Mouse (Mus musculus): ENCODE data around the gene Me1. TPM values are rescaled to one million over a fixed set of nuclear protein-coding genes. Genes with fewer than 3 reads are reported as not detected.
A peak's percentile ranks its signal among the peaks of the same experiment; 100 is the strongest.

Me1 gene
- polyA plus RNA-seq, 1 experiment: 26.8 TPM

- TF ChIP-seq POLR2A (IDR thresholded peaks at IDR 0.05; ENCODE audit: borderline replicate concordance, extremely low read depth, insufficient read depth, insufficient read length, poor library complexity, severe bottlenecking): no peak
- no peak for TF ChIP-seq CTCF (IDR thresholded peaks at IDR 0.05; ENCODE audit: borderline replicate concordance, extremely low read depth, insufficient read depth, insufficient read length)
- DNase-seq (ENCODE audit: low read depth): no peak
Measured at GRCm38 (mm10) chr9:86728214-86728814, 32.6 kb upstream of the Me1 start.

GRCm38 (mm10) chr9:86726381-86726720 lies 30.6 kb upstream of the Me1 start:
- DNase-seq (ENCODE audit: low read depth): no peak
- TF ChIP-seq POLR2A (IDR thresholded peaks at IDR 0.05; ENCODE audit: borderline replicate concordance, extremely low read depth, insufficient read depth, insufficient read length, poor library complexity, severe bottlenecking): no peak
- no peak for TF ChIP-seq CTCF (IDR thresholded peaks at IDR 0.05; ENCODE audit: borderline replicate concordance, extremely low read depth, insufficient read depth, insufficient read length)

- peak; percentile 85 for DNase-seq (ENCODE audit: low read depth)
- no peak for TF ChIP-seq POLR2A (IDR thresholded peaks at IDR 0.05; ENCODE audit: borderline replicate concordance, extremely low read depth, insufficient read depth, insufficient read length, poor library complexity, severe bottlenecking)
- TF ChIP-seq CTCF (IDR thresholded peaks at IDR 0.05; ENCODE audit: borderline replicate concordance, extremely low read depth, insufficient read depth, insufficient read length): no peak
Measured at GRCm38 (mm10) chr9:86725604-86726380, 30.0 kb upstream of the Me1 start.

- TF ChIP-seq POLR2A (IDR thresholded peaks at IDR 0.05; ENCODE audit: borderline replicate concordance, extremely low read depth, insufficient read depth, insufficient read length, poor library complexity, severe bottlenecking): no peak
Measured at GRCm38 (mm10) chr9:86725066-86725465, 29.3 kb upstream of the Me1 start.

GRCm38 (mm10) chr9:86720794-86721193 lies 25.0 kb upstream of the Me1 start:
- no peak for DNase-seq (ENCODE audit: low read depth)

More at GRCm38 (mm10) chr9:86725066-86725465, 29.3 kb upstream of the Me1 start:
- DNase-seq (ENCODE audit: low read depth): no peak

GRCm38 (mm10) chr9:86720227-86720626 lies 24.5 kb upstream of the Me1 start:
- no peak for DNase-seq (ENCODE audit: low read depth)
- no peak for TF ChIP-seq CTCF (IDR thresholded peaks at IDR 0.05; ENCODE audit: borderline replicate concordance, extremely low read depth, insufficient read depth, insufficient read length)
- no peak for TF ChIP-seq POLR2A (IDR thresholded peaks at IDR 0.05; ENCODE audit: borderline replicate concordance, extremely low read depth, insufficient read depth, insufficient read length, poor library complexity, severe bottlenecking)

More at GRCm38 (mm10) chr9:86720794-86721193, 25.0 kb upstream of the Me1 start:
- TF ChIP-seq POLR2A (IDR thresholded peaks at IDR 0.05; ENCODE audit: borderline replicate concordance, extremely low read depth, insufficient read depth, insufficient read length, poor library complexity, severe bottlenecking): no peak
- TF ChIP-seq CTCF (IDR thresholded peaks at IDR 0.05; ENCODE audit: borderline replicate concordance, extremely low read depth, insufficient read depth, insufficient read length): no peak

GRCm38 (mm10) chr9:86717119-86717518 lies 21.4 kb upstream of the Me1 start:
- TF ChIP-seq CTCF (IDR thresholded peaks at IDR 0.05; ENCODE audit: borderline replicate concordance, extremely low read depth, insufficient read depth, insufficient read length) (no peak), POLR2A (IDR thresholded peaks at IDR 0.05; ENCODE audit: borderline replicate concordance, extremely low read depth, insufficient read depth, insufficient read length, poor library complexity, severe bottlenecking) (no peak)
- DNase-seq (ENCODE audit: low read depth): no peak

GRCm38 (mm10) chr9:86716540-86716939 lies 20.8 kb upstream of the Me1 start:
- no peak for TF ChIP-seq POLR2A (IDR thresholded peaks at IDR 0.05; ENCODE audit: borderline replicate concordance, extremely low read depth, insufficient read depth, insufficient read length, poor library complexity, severe bottlenecking)
- no peak for TF ChIP-seq CTCF (IDR thresholded peaks at IDR 0.05; ENCODE audit: borderline replicate concordance, extremely low read depth, insufficient read depth, insufficient read length)
- DNase-seq (ENCODE audit: low read depth): no peak

GRCm38 (mm10) chr9:86714089-86714488 lies 18.3 kb upstream of the Me1 start:
- TF ChIP-seq POLR2A (IDR thresholded peaks at IDR 0.05; ENCODE audit: borderline replicate concordance, extremely low read depth, insufficient read depth, insufficient read length, poor library complexity, severe bottlenecking) (no peak), CTCF (IDR thresholded peaks at IDR 0.05; ENCODE audit: borderline replicate concordance, extremely low read depth, insufficient read depth, insufficient read length) (no peak)
- peak; percentile 61 for DNase-seq (ENCODE audit: low read depth)

GRCm38 (mm10) chr9:86712648-86713047 lies 16.9 kb upstream of the Me1 start:
- DNase-seq (ENCODE audit: low read depth): no peak
- TF ChIP-seq CTCF (IDR thresholded peaks at IDR 0.05; ENCODE audit: borderline replicate concordance, extremely low read depth, insufficient read depth, insufficient read length) (no peak), POLR2A (IDR thresholded peaks at IDR 0.05; ENCODE audit: borderline replicate concordance, extremely low read depth, insufficient read depth, insufficient read length, poor library complexity, severe bottlenecking) (no peak)

GRCm38 (mm10) chr9:86710091-86710634 lies 14.4 kb upstream of the Me1 start:
- no peak for DNase-seq (ENCODE audit: low read depth)
- no peak for TF ChIP-seq CTCF (IDR thresholded peaks at IDR 0.05; ENCODE audit: borderline replicate concordance, extremely low read depth, insufficient read depth, insufficient read length)
- no peak for TF ChIP-seq POLR2A (IDR thresholded peaks at IDR 0.05; ENCODE audit: borderline replicate concordance, extremely low read depth, insufficient read depth, insufficient read length, poor library complexity, severe bottlenecking)

GRCm38 (mm10) chr9:86708921-86709320 lies 13.2 kb upstream of the Me1 start:
- no peak for DNase-seq (ENCODE audit: low read depth)
- no peak for TF ChIP-seq POLR2A (IDR thresholded peaks at IDR 0.05; ENCODE audit: borderline replicate concordance, extremely low read depth, insufficient read depth, insufficient read length, poor library complexity, severe bottlenecking)
- no peak for TF ChIP-seq CTCF (IDR thresholded peaks at IDR 0.05; ENCODE audit: borderline replicate concordance, extremely low read depth, insufficient read depth, insufficient read length)

All from brain, embryonic 14.5 days (tissue).